Comparison of ENCODE assay signal across 8 mouse cellular contexts in the genomic region with DNA sequence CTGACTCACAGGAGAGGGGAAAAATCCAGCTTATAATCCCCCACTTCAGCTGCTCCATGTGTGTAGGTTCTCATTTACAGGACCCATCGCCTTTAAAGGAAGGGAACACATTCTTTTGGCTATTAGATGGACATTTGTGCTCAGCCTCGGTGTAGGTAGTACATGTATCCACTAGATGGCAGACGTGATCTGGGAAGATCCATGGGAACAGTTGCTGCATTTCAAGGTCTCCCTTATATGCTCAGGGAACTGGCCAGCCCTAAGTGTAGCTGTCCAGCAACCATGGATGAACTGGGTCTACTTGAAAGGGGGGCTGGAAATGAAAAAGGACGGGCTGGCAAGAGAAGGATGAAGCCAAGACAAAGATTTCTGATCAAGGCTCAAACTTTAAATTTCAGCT.
DNase-seq lines count a peak whose midpoint lies in the region; ATAC-seq and TF ChIP-seq lines count a peak whose summit lies in the region.

No protein-coding gene starts in this region.

- H3K4me3 ChIP-seq in ES-Bruce4 (ENCODE audit: low read depth, low read length): no peak overlapping the region
- H3K4me3 ChIP-seq in forebrain, embryonic 10.5 days: no peak overlapping the region
- no peak overlapping the region for H3K4me3 ChIP-seq in left cerebral cortex, adult 2 months
- H3K4me3 ChIP-seq in midbrain, embryonic 13.5 days (replicated peaks): no peak overlapping the region
- no peak overlapping the region for H3K4me3 ChIP-seq in stomach, embryonic 15.5 days (replicated peaks)

- TF ChIP-seq POLR2A in ES-Bruce4 (IDR thresholded peaks at IDR 0.05; ENCODE audit: insufficient read depth, low read length): no peak

- no peak for TF ChIP-seq EP300 in ES-Bruce4 (IDR thresholded peaks at IDR 0.05; ENCODE audit: insufficient read depth, low read depth, low read length)

- no peak overlapping the region for H3K4me2 ChIP-seq in midbrain, embryonic 13.5 days (replicated peaks)
- no peak overlapping the region for H3K4me2 ChIP-seq in stomach, embryonic 15.5 days

- H3K27ac ChIP-seq in ES-Bruce4 (ENCODE audit: insufficient read depth, low read length): no peak overlapping the region
- no peak overlapping the region for H3K27ac ChIP-seq in forebrain, embryonic 10.5 days
- H3K27ac ChIP-seq in left cerebral cortex, adult 2 months: no peak overlapping the region
- H3K27ac ChIP-seq in midbrain, embryonic 13.5 days: no peak overlapping the region
- no peak overlapping the region for H3K27ac ChIP-seq in stomach, embryonic 15.5 days

- H3K27me3 ChIP-seq in ES-Bruce4 (ENCODE audit: control insufficient read depth, insufficient read depth, low read length, poor library complexity, severe bottlenecking): no peaks in the 10 kb centered on the region
- H3K27me3 ChIP-seq in forebrain, embryonic 10.5 days (ENCODE audit: poor library complexity, severe bottlenecking): no peaks in the 10 kb centered on the region
- H3K27me3 ChIP-seq in midbrain, embryonic 13.5 days: no peaks in the 10 kb centered on the region
- H3K27me3 ChIP-seq in stomach, embryonic 15.5 days (replicated peaks): no peaks in the 10 kb centered on the region

- no peak overlapping the region for H3K9ac ChIP-seq in ES-Bruce4 (ENCODE audit: low read depth, poor library complexity, severe bottlenecking)
- H3K9ac ChIP-seq in midbrain, embryonic 13.5 days (replicated peaks): no peak overlapping the region
- no peak overlapping the region for H3K9ac ChIP-seq in stomach, embryonic 15.5 days

- DNase-seq in adrenal gland, postnatal 36 days: peak; percentile 27 to 52
- peak; percentile 27 for DNase-seq in forebrain, embryonic 10.5 days (ENCODE audit: extremely low spot score, low spot score)
- peak; percentile 42 for DNase-seq in hindlimb bud, embryonic 11.5 days (ENCODE audit: extremely low spot score, low read depth, low spot score)
- DNase-seq in left cerebral cortex, adult 2 months (ENCODE audit: extremely low spot score in 1 of 2, low spot score in 2 of 2): peak; percentile 56 to 60
- no peak for DNase-seq in urinary bladder, postnatal 4 days (ENCODE audit: low spot score in 2 of 2)

- intact Hi-C loops in left cerebral cortex, adult 2 months (cut with DNase I): loop anchor here (5.0 to 10.0 kb wide), 3 partner anchors 404 to 862 kb away; a partner anchor contains a TSS

- H3K36me3 ChIP-seq in ES-Bruce4 (ENCODE audit: control insufficient read depth, insufficient read depth, low read length, poor library complexity, severe bottlenecking): no peaks in the 10 kb centered on the region
- H3K36me3 ChIP-seq in forebrain, embryonic 10.5 days (replicated peaks): no peaks in the 10 kb centered on the region
- no peaks in the 10 kb centered on the region for H3K36me3 ChIP-seq in midbrain, embryonic 13.5 days
- H3K36me3 ChIP-seq in stomach, embryonic 15.5 days: no peaks in the 10 kb centered on the region

- ATAC-seq in midbrain, embryonic 13.5 days: peak; percentile 90
- ATAC-seq in stomach, embryonic 15.5 days (ENCODE audit: insufficient read depth, low FRiP score, low read depth): peak; percentile 76; the same call in 1 of the 2 replicates

- H3K4me1 ChIP-seq in ES-Bruce4 (ENCODE audit: control insufficient read depth, insufficient read depth, low read length): no peaks in the 10 kb centered on the region
- H3K4me1 ChIP-seq in forebrain, embryonic 10.5 days: no peaks in the 10 kb centered on the region
- H3K4me1 ChIP-seq in midbrain, embryonic 13.5 days (replicated peaks): no peaks in the 10 kb centered on the region
- H3K4me1 ChIP-seq in stomach, embryonic 15.5 days: no peaks in the 10 kb centered on the region

- H3K9me3 ChIP-seq in ES-Bruce4 (replicated peaks; ENCODE audit: control insufficient read depth, insufficient read depth, low read length, poor library complexity, severe bottlenecking): no peaks in the 10 kb centered on the region
- no peaks in the 10 kb centered on the region for H3K9me3 ChIP-seq in forebrain, embryonic 10.5 days
- H3K9me3 ChIP-seq in midbrain, embryonic 13.5 days: no peaks in the 10 kb centered on the region
- H3K9me3 ChIP-seq in stomach, embryonic 15.5 days: no peaks in the 10 kb centered on the region

- TF ChIP-seq CTCF in ES-Bruce4 (IDR thresholded peaks at IDR 0.05; ENCODE audit: low read depth, low read length): peak; percentile 45
- peak; percentile 89 for TF ChIP-seq CTCF in left cerebral cortex, adult 2 months (IDR thresholded peaks at IDR 0.05)

- WGBS in forebrain, embryonic 10.5 days: 26% methylated on average over 4 of the region's 4 CpGs
- 17% methylated on average over 4 of the region's 4 CpGs for WGBS in midbrain, embryonic 13.5 days
- 17% methylated on average over 4 of the region's 4 CpGs for WGBS in stomach, embryonic 15.5 days

Comparison
In these comparisons a context has a peak if more than half of its experiments do, and no peak if none do; other contexts are left out.
1. DNase-seq: peak in adrenal gland, postnatal 36 days (2 of 2), forebrain, embryonic 10.5 days (single experiment), hindlimb bud, embryonic 11.5 days (single experiment) and left cerebral cortex, adult 2 months (2 of 2); none in urinary bladder, postnatal 4 days (0 of 2).